Mouse (Mus musculus): ENCODE data around the gene Abcc10. TPM values are rescaled to one million over a fixed set of nuclear protein-coding genes. Genes with fewer than 3 reads are reported as not detected.

The Abcc10 gene
- polyA plus RNA-seq, 1 experiment = 3.9 TPM

GRCm38 (mm10) chr17:46259675-46260074 lies 68.5 kb downstream of the Abcc10 start:
- TF ChIP-seq CTCF (IDR thresholded peaks at IDR 0.05; ENCODE audit: low read depth, low read length) (no peak), POLR2A (IDR thresholded peaks at IDR 0.05; ENCODE audit: insufficient read depth, low read length) (no peak), EP300 (IDR thresholded peaks at IDR 0.05; ENCODE audit: insufficient read depth, low read depth, low read length) (no peak)
- H3K9me3 ChIP-seq (replicated peaks; ENCODE audit: control insufficient read depth, insufficient read depth, low read length, poor library complexity, severe bottlenecking) = no peaks in the 10 kb centered on the region
- H3K9ac ChIP-seq (ENCODE audit: low read depth, poor library complexity, severe bottlenecking) = no peak overlapping the region
- no peak overlapping the region for H3K4me3 ChIP-seq (ENCODE audit: low read depth, low read length)
- H3K4me1 ChIP-seq (ENCODE audit: control insufficient read depth, insufficient read depth, low read length) = no peaks in the 10 kb centered on the region
- H3K27me3 ChIP-seq (ENCODE audit: control insufficient read depth, insufficient read depth, low read length, poor library complexity, severe bottlenecking) = no peaks in the 10 kb centered on the region
- H3K27ac ChIP-seq (ENCODE audit: insufficient read depth, low read length) = no peak overlapping the region
- peaks cover 40% of the 10 kb centered on the region for H3K36me3 ChIP-seq (ENCODE audit: control insufficient read depth, insufficient read depth, low read length, poor library complexity, severe bottlenecking)

DNA sequence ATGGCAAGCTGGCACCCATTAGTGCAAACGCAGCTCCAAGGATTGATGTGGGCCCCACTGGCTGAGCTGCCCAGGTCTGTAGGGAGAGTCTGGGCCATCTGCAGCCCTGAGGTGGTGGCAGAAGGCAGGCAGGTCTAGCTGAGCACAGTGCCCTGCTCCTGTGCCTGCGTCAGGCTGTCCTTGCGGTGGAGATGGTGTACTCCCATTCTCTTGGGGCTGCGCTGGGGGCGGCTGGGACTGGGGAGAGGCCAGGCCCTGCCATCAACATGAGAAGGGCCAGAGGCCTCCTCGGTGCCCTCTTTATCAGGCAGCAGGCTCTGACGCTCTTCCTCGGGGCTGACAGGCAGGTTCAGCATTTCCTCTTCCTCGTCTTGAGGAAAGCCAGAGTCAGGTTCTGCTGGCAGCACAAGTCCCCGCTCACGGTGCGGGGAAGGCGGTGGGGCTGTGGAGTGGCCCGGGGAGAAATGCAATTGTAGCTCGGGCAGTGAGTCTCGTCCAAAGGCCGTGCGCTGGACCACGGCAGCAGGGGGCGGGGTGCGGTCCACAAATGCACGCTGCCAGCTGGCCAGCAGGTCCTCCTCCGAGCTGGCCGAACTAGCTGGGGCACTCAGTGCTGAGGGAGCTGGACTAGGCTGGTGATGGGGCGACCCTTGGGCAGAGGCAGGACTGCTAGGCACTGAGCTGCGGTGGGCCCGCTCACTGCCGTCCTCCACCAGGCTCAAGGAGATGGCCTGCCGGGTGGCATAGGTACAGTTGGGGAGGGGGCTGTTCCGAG lies 69.7 kb downstream of the Abcc10 start:
- Histone ChIP-seq H3K9me3 (replicated peaks; ENCODE audit: control insufficient read depth, insufficient read depth, low read length, poor library complexity, severe bottlenecking) (no peaks in the 10 kb centered on the region), H3K4me3 (ENCODE audit: low read depth, low read length) (0 out of 2 replicates have a peak overlapping the region, but pooled peaks have one; percentile 23), H3K36me3 (ENCODE audit: control insufficient read depth, insufficient read depth, low read length, poor library complexity, severe bottlenecking) (peaks cover 29% of the 10 kb centered on the region), H3K9ac (ENCODE audit: low read depth, poor library complexity, severe bottlenecking) (no peak overlapping the region), H3K27me3 (ENCODE audit: control insufficient read depth, insufficient read depth, low read length, poor library complexity, severe bottlenecking) (no peaks in the 10 kb centered on the region), H3K4me1 (ENCODE audit: control insufficient read depth, insufficient read depth, low read length) (no peaks in the 10 kb centered on the region), H3K27ac (ENCODE audit: insufficient read depth, low read length) (no peak overlapping the region)
- TF ChIP-seq CTCF (IDR thresholded peaks at IDR 0.05; ENCODE audit: low read depth, low read length) = no peak

DNA sequence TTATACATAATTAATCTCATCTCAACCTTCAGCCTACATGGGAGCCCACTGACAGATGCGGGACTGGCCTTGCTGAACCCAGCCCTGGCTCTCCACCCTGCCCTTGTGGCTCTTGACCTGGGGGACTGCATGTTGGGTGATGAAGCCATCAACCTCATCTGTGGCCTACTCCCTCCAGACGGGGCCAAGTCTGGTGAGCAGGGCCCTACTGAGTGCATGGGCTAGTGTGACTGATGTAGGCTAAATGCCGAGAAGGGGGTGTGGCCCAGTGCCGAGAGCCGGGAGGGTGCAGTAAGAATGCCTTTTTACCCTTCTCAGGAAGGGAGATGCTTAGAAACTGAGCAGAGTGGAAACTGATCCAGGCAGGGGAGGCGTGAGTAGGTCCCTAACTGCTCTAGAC lies 73.0 kb downstream of the Abcc10 start:
- H3K36me3 ChIP-seq (ENCODE audit: control insufficient read depth, insufficient read depth, low read length, poor library complexity, severe bottlenecking) = peaks cover 16% of the 10 kb centered on the region
- H3K4me3 ChIP-seq (ENCODE audit: low read depth, low read length) = no peak overlapping the region

DNA sequence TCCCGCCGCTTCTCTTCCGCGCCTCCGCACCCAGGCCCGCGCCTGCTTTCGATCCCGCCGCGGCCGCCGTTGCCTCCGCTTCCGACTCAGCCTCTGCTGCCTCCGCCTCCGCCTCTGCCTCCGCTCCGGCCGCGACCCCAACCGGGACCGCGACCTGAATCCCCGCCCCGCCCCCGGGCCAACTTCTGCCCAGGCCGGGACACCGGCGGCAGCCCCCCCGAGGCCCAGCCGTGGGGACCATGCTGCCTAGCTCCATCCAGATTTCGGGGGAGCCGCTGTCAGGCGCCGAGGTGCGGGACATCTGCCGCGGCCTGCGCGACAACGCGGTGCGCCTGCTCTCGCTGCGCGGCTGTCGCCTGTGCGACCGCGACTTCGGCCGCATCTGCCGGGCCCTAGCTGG lies 74.0 kb downstream of the Abcc10 start:
- peaks cover 12% of the 10 kb centered on the region for H3K36me3 ChIP-seq (ENCODE audit: control insufficient read depth, insufficient read depth, low read length, poor library complexity, severe bottlenecking)
- no peaks in the 10 kb centered on the region for H3K27me3 ChIP-seq (ENCODE audit: control insufficient read depth, insufficient read depth, low read length, poor library complexity, severe bottlenecking)
- TF ChIP-seq POLR2A (IDR thresholded peaks at IDR 0.05; ENCODE audit: insufficient read depth, low read length) = no peak
- no peak for TF ChIP-seq EP300 (IDR thresholded peaks at IDR 0.05; ENCODE audit: insufficient read depth, low read depth, low read length)
- TF ChIP-seq CTCF (IDR thresholded peaks at IDR 0.05; ENCODE audit: low read depth, low read length) = no peak
- H3K27ac ChIP-seq (ENCODE audit: insufficient read depth, low read length) = no peak overlapping the region
- peak overlapping the region; percentile 55 for H3K4me3 ChIP-seq (ENCODE audit: low read depth, low read length)
- H3K9ac ChIP-seq (ENCODE audit: low read depth, poor library complexity, severe bottlenecking) = peak overlapping the region; percentile 59
- H3K4me1 ChIP-seq (ENCODE audit: control insufficient read depth, insufficient read depth, low read length) = no peaks in the 10 kb centered on the region
- no peaks in the 10 kb centered on the region for H3K9me3 ChIP-seq (replicated peaks; ENCODE audit: control insufficient read depth, insufficient read depth, low read length, poor library complexity, severe bottlenecking)

More for the DNA sequence above, 73.0 kb downstream of the Abcc10 start:
- TF ChIP-seq CTCF (IDR thresholded peaks at IDR 0.05; ENCODE audit: low read depth, low read length) = no peak
- TF ChIP-seq POLR2A (IDR thresholded peaks at IDR 0.05; ENCODE audit: insufficient read depth, low read length) = no peak
- no peak for TF ChIP-seq EP300 (IDR thresholded peaks at IDR 0.05; ENCODE audit: insufficient read depth, low read depth, low read length)
- Histone ChIP-seq H3K27ac (ENCODE audit: insufficient read depth, low read length) (no peak overlapping the region), H3K27me3 (ENCODE audit: control insufficient read depth, insufficient read depth, low read length, poor library complexity, severe bottlenecking) (no peaks in the 10 kb centered on the region), H3K4me1 (ENCODE audit: control insufficient read depth, insufficient read depth, low read length) (no peaks in the 10 kb centered on the region), H3K9ac (ENCODE audit: low read depth, poor library complexity, severe bottlenecking) (no peak overlapping the region), H3K9me3 (replicated peaks; ENCODE audit: control insufficient read depth, insufficient read depth, low read length, poor library complexity, severe bottlenecking) (no peaks in the 10 kb centered on the region)

DNA sequence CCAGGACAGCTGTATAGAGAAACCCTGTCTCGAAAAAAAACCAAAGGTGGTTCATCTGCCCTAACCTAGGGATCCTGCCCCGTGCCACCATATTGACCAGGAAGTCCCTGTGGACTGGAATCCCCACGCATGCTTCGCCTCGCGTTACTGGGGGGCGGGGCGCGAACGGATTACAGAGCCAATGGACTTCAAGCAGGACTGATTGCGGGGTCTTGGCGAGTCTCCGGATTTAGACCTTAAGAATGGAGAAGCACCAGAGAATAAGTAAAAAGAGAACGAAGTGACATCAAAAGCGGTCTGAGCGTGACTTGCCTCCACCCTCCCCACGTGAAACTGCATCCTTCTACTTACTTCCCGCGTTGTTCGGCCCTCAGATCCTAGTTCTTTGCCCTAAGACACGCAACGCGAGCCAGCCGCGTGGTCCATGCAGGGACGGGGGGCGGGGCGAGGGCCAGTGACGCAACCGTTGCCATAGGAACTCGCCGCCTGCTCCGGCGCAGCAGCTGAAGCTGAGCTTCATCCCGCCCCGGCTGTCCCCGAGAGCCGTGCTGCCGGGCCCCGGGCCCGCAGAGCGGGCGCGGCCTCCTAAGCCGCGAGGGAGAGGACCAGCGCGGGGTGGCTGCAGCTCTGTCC lies 74.6 kb downstream of the Abcc10 start, which contains the start of gene Lrrc73:
Lrrc73 (plus strand) TSS at position 80 of the 633 bp plus-strand sequence.
- Histone ChIP-seq H3K36me3 (ENCODE audit: control insufficient read depth, insufficient read depth, low read length, poor library complexity, severe bottlenecking) (peaks cover 8% of the 10 kb centered on the region), H3K27me3 (ENCODE audit: control insufficient read depth, insufficient read depth, low read length, poor library complexity, severe bottlenecking) (no peaks in the 10 kb centered on the region), H3K4me3 (ENCODE audit: low read depth, low read length) (peak within 1 kb of the TSS; percentile 91), H3K4me1 (ENCODE audit: control insufficient read depth, insufficient read depth, low read length) (no peaks in the 10 kb centered on the region), H3K27ac (ENCODE audit: insufficient read depth, low read length) (no peak within 1 kb of the TSS), H3K9me3 (replicated peaks; ENCODE audit: control insufficient read depth, insufficient read depth, low read length, poor library complexity, severe bottlenecking) (no peaks in the 10 kb centered on the region), H3K9ac (ENCODE audit: low read depth, poor library complexity, severe bottlenecking) (peak within 1 kb of the TSS; percentile 59)
- TF ChIP-seq CTCF (IDR thresholded peaks at IDR 0.05; ENCODE audit: low read depth, low read length) (no peak), POLR2A (IDR thresholded peaks at IDR 0.05; ENCODE audit: insufficient read depth, low read length) (no peak), EP300 (IDR thresholded peaks at IDR 0.05; ENCODE audit: insufficient read depth, low read depth, low read length) (no peak)

Other genes starting within 250 kb of the Abcc10 start
- gene Mrps18a, start 217.4 kb downstream of the Abcc10 start, polyA plus RNA-seq (2011; ENCODE audit: insufficient read depth, insufficient read length, low read depth, missing spikeins) = 71.7 and 78.5 TPM in 2 replicates
- 1.0 and 1.5 TPM in 2 replicates for gene Rsph9, start 184.1 kb downstream of the Abcc10 start, polyA plus RNA-seq (2011; ENCODE audit: insufficient read depth, insufficient read length, low read depth, missing spikeins)
- 10.3 and 14.8 TPM in 2 replicates for gene Mad2l1bp, start 174.8 kb downstream of the Abcc10 start, polyA plus RNA-seq (2011; ENCODE audit: insufficient read depth, insufficient read length, low read depth, missing spikeins)
- 23.5 and 25.8 TPM in 2 replicates for gene Gtpbp2, start 167.3 kb downstream of the Abcc10 start, polyA plus RNA-seq (2011; ENCODE audit: insufficient read depth, insufficient read length, low read depth, missing spikeins)
- 28.1 and 30.1 TPM in 2 replicates for gene Polh, start 125.7 kb downstream of the Abcc10 start, polyA plus RNA-seq (2011; ENCODE audit: insufficient read depth, insufficient read length, low read depth, missing spikeins)
- gene Xpo5, start 125.6 kb downstream of the Abcc10 start, polyA plus RNA-seq (2011; ENCODE audit: insufficient read depth, insufficient read length, low read depth, missing spikeins) = 77.8 and 79.1 TPM in 2 replicates
- 106 and 133 TPM in 2 replicates for gene Polr1c, start 80.3 kb downstream of the Abcc10 start, polyA plus RNA-seq (2011; ENCODE audit: insufficient read depth, insufficient read length, low read depth, missing spikeins)
- 57.0 and 64.0 TPM in 2 replicates for gene Yipf3, start 80.3 kb downstream of the Abcc10 start, polyA plus RNA-seq (2011; ENCODE audit: insufficient read depth, insufficient read length, low read depth, missing spikeins)
- 0.57 and 0.68 TPM in 2 replicates for gene Lrrc73, start 74.8 kb downstream of the Abcc10 start, polyA plus RNA-seq (2011; ENCODE audit: insufficient read depth, insufficient read length, low read depth, missing spikeins)
- gene Tjap1, start 45.3 kb downstream of the Abcc10 start, polyA plus RNA-seq (2011; ENCODE audit: insufficient read depth, insufficient read length, low read depth, missing spikeins) = 71.5 and 75.2 TPM in 2 replicates
- 0.91 and 1.3 TPM in 2 replicates for gene Dlk2, start 30.9 kb downstream of the Abcc10 start, polyA plus RNA-seq (2011; ENCODE audit: insufficient read depth, insufficient read length, low read depth, missing spikeins)
- gene Zfp318, start 55.4 kb upstream of the Abcc10 start, polyA plus RNA-seq (2011; ENCODE audit: insufficient read depth, insufficient read length, low read depth, missing spikeins) = 55.0 and 62.7 TPM in 2 replicates
- gene Crip3, start 100.6 kb upstream of the Abcc10 start, polyA plus RNA-seq (2011; ENCODE audit: insufficient read depth, insufficient read length, low read depth, missing spikeins) = 1.3 TPM in 1 of 2 replicates, not detected in the other
- 6.0 and 6.1 TPM in 2 replicates for gene Slc22a7, start 110.1 kb upstream of the Abcc10 start, polyA plus RNA-seq (2011; ENCODE audit: insufficient read depth, insufficient read length, low read depth, missing spikeins)
- 0.90 and 1.3 TPM in 2 replicates for gene Ttbk1, start 159.3 kb upstream of the Abcc10 start, polyA plus RNA-seq (2011; ENCODE audit: insufficient read depth, insufficient read length, low read depth, missing spikeins)
- 21.8 and 24.1 TPM in 2 replicates for gene Dnph1, start 168.4 kb upstream of the Abcc10 start, polyA plus RNA-seq (2011; ENCODE audit: insufficient read depth, insufficient read length, low read depth, missing spikeins)
- gene Cul9, start 218.0 kb upstream of the Abcc10 start, polyA plus RNA-seq (2011; ENCODE audit: insufficient read depth, insufficient read length, low read depth, missing spikeins) = 4.4 and 6.2 TPM in 2 replicates
- 40.5 and 42.0 TPM in 2 replicates for gene Srf, start 227.8 kb upstream of the Abcc10 start, polyA plus RNA-seq (2011; ENCODE audit: insufficient read depth, insufficient read length, low read depth, missing spikeins)

Measured in ES-Bruce4 (cell line).